8 mouse cellular contexts compared by ENCODE assay signal in the genomic region with DNA sequence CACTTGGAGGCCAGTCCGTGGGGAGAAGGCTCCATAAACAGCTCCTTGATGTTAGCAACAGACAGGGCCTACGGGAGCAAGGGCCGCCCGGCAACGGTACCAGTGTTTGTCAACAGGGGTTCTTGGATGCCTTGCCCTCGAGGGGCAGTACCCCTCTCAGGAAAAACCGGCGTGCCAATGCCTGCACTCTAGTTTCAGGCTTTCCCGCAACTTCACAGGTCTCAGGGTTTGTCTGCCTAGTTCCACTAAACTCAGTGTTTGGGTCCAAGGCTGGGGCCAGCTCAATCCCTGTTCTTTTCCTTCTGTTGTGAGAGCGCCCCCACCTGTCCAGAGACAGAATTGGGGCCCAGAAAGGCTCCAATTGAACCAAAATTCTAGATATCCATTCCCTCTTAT. TPM values are rescaled to one million over a fixed set of nuclear protein-coding genes. Genes with fewer than 3 reads are reported as not detected.
DNase-seq lines count a peak whose midpoint lies in the region; ATAC-seq and TF ChIP-seq lines count a peak whose summit lies in the region.

No protein-coding gene starts in this region.

- ATAC-seq in erythroid progenitor cell, adult 5-6 weeks (replicated peaks; ENCODE audit: low FRiP score, poor library complexity, severe bottlenecking): peak; percentile 63
- ATAC-seq in neutrophil, adult 5-6 weeks (ENCODE audit: extremely low read depth, insufficient number of reproducible peaks, low FRiP score, poor library complexity, severe bottlenecking): peak; percentile 41

- no peaks in the 10 kb centered on the region for H3K9me3 ChIP-seq in ES-E14 (ENCODE audit: control insufficient read depth, insufficient read depth, low read depth, low read length)

- in situ Hi-C loops in ES-E14 (cut with MboI; ENCODE audit: low sequenced_read_pairs in 2 of 2, unreplicated experiment in 2 of 2): no loop called here

- peak overlapping the region; percentile 14; the same call in 1 of the 2 replicates for H3K27ac ChIP-seq in ES-E14 (ENCODE audit: insufficient read depth, low read depth, low read length, poor library complexity, severe bottlenecking)
- peak overlapping the region; percentile 85 for H3K27ac ChIP-seq in thymus, adult 2 months (ENCODE audit: control insufficient read depth, insufficient read depth, low read length)

- H3K36me3 ChIP-seq in ES-E14 (ENCODE audit: control insufficient read depth, insufficient read depth, low read length, poor library complexity, severe bottlenecking): peaks cover 26% of the 10 kb centered on the region
- peaks cover 11% of the 10 kb centered on the region for H3K36me3 ChIP-seq in thymus, adult 2 months (ENCODE audit: control insufficient read depth, insufficient read depth, low read length)

- no peak for TF ChIP-seq POLR2A in thymus, adult 2 months (IDR thresholded peaks at IDR 0.05; ENCODE audit: control insufficient read depth, extremely low read depth, insufficient read depth, low read length, poor library complexity)

- peak overlapping the region; percentile 68 to 83 for H3K4me3 ChIP-seq in ES-E14 (ENCODE audit: insufficient read depth in 1 of 2, low read depth in 1 of 2, low read length in 2 of 2, poor library complexity in 1 of 2, severe bottlenecking in 1 of 2)
- peak overlapping the region; percentile 83 for H3K4me3 ChIP-seq in thymus, adult 2 months (ENCODE audit: control insufficient read depth, insufficient read depth, low read length)

- peak overlapping the region; percentile 71 for H3K9ac ChIP-seq in ES-E14 (ENCODE audit: insufficient read depth, low read depth, low read length, poor library complexity, severe bottlenecking)

- no peaks in the 10 kb centered on the region for H3K27me3 ChIP-seq in thymus, adult 2 months (ENCODE audit: control insufficient read depth, insufficient read depth, low read length)

- WGBS in thymus, adult 2 months: 1% methylated on average over 10 of the region's 10 CpGs

- H3K4me1 ChIP-seq in ES-E14 (ENCODE audit: control insufficient read depth in 2 of 2, insufficient read depth in 2 of 2, low read length in 2 of 2, poor library complexity in 1 of 2): peaks cover 0 to 19% of the 10 kb centered on the region in 2 experiments; a peak in 1 of 4 replicates
- peaks cover 13% of the 10 kb centered on the region for H3K4me1 ChIP-seq in thymus, adult 2 months (replicated peaks; ENCODE audit: control insufficient read depth, insufficient read depth, low read length)

- 0 out of 2 replicates have a peak, but pooled peaks have one; percentile 71 for TF ChIP-seq CTCF in thymus, adult 2 months (IDR thresholded peaks at IDR 0.05; ENCODE audit: borderline replicate concordance, control insufficient read depth, extremely low read depth, insufficient read depth, low read length, poor library complexity)

- DNase-seq in ES-E14 (ENCODE audit: low read depth, low spot score): peak; percentile 70
- DNase-seq in c-Kit-positive CD71-negative TER-119-negative erythroid progenitor cells, embryonic 14.5 days (ENCODE audit: low read depth): peak; percentile 86
- peak; percentile 91 to 92 for DNase-seq in heart, postnatal 10 days
- DNase-seq in kidney, postnatal 4 days: peak; percentile 91 to 93
- peak; percentile 82 to 84 for DNase-seq in lung, adult 18-20 months
- peak; percentile 83 for DNase-seq in thymus, adult 2 months

- intact Hi-C loops in heart, postnatal 10 days (cut with DNase I): loop anchor here (1.0 to 10.0 kb wide), 3 partner anchors 34 to 167 kb away; partner anchors contain the start of genes Apoa2 and Cfap126

TF ChIP-seq in ES-E14, 5 proteins besides CTCF, POLR2A, EP300 and RAD21:
- no peak for TF ChIP-seq MAFK (IDR thresholded peaks at IDR 0.05; ENCODE audit: insufficient read depth, low read depth, low read length)
- TF ChIP-seq HCFC1 (IDR thresholded peaks at IDR 0.05; ENCODE audit: borderline replicate concordance, insufficient read depth, low read length): peak; percentile 43; the same call in 1 of the 2 replicates

RNA-seq across cellular contexts. Expression of gene Ppox, which starts 0.5 kb away (rescaled TPM):
- total RNA-seq in ES-E14 (2012; rRNA removed): 15.5 and 23.6 TPM in 2 replicates
- 739 and 765 TPM in 2 replicates for total RNA-seq in erythroid progenitor cell, adult 5-6 weeks (2015; ENCODE audit: low replicate concordance)
- total RNA-seq in erythroid progenitor cell, adult 5-6 weeks (2017; ENCODE audit: low replicate concordance): 644 and 799 TPM in 2 replicates
- 10 to 100 TPM; 20.7 to 21.4 TPM for total RNA-seq in heart, postnatal 10 days (2021)
- 48.4 and 57.0 TPM in 2 replicates for total RNA-seq in neutrophil, adult 5-6 weeks (2017)
- polyA plus RNA-seq in thymus, adult 2 months (2012; rRNA removed): 71.5 and 78.5 TPM in 2 replicates

RNA-seq across cellular contexts. Expression of gene Usp21, which starts 6.3 kb away (rescaled TPM):
- 23.1 and 30.7 TPM in 2 replicates for total RNA-seq in ES-E14 (2012; rRNA removed)
- total RNA-seq in erythroid progenitor cell, adult 5-6 weeks (2015; ENCODE audit: low replicate concordance): 39.0 and 64.9 TPM in 2 replicates
- total RNA-seq in erythroid progenitor cell, adult 5-6 weeks (2017; ENCODE audit: low replicate concordance): 18.5 and 33.2 TPM in 2 replicates
- 10 to 100 TPM; 20.7 to 26.8 TPM for total RNA-seq in heart, postnatal 10 days (2021)
- total RNA-seq in neutrophil, adult 5-6 weeks (2017): 45.5 and 45.7 TPM in 2 replicates
- 77.0 and 79.1 TPM in 2 replicates for polyA plus RNA-seq in thymus, adult 2 months (2012; rRNA removed)

RNA-seq across cellular contexts. Expression of gene B4galt3, which starts 11.4 kb away (rescaled TPM):
- total RNA-seq in ES-E14 (2012; rRNA removed): 35.8 and 51.0 TPM in 2 replicates
- total RNA-seq in erythroid progenitor cell, adult 5-6 weeks (2015; ENCODE audit: low replicate concordance): 19.7 and 20.5 TPM in 2 replicates
- total RNA-seq in erythroid progenitor cell, adult 5-6 weeks (2017; ENCODE audit: low replicate concordance): 26.8 and 40.8 TPM in 2 replicates
- 10 to 100 TPM; 28.0 to 28.6 TPM for total RNA-seq in heart, postnatal 10 days (2021)
- 116 and 144 TPM in 2 replicates for total RNA-seq in neutrophil, adult 5-6 weeks (2017)
- polyA plus RNA-seq in thymus, adult 2 months (2012; rRNA removed): 97.0 and 98.9 TPM in 2 replicates

RNA-seq across cellular contexts. Expression of gene Ufc1, which starts 13.3 kb away (rescaled TPM):
- total RNA-seq in ES-E14 (2012; rRNA removed): 59.1 and 78.8 TPM in 2 replicates
- 26.8 and 39.3 TPM in 2 replicates for total RNA-seq in erythroid progenitor cell, adult 5-6 weeks (2015; ENCODE audit: low replicate concordance)
- total RNA-seq in erythroid progenitor cell, adult 5-6 weeks (2017; ENCODE audit: low replicate concordance): 1.7 and 14.2 TPM in 2 replicates
- total RNA-seq in heart, postnatal 10 days (2021): 100 to 1,000 TPM; 101 to 112 TPM
- total RNA-seq in neutrophil, adult 5-6 weeks (2017): 32.0 and 39.7 TPM in 2 replicates
- 18.5 and 20.2 TPM in 2 replicates for polyA plus RNA-seq in thymus, adult 2 months (2012; rRNA removed)

RNA-seq across cellular contexts. Expression of gene Ndufs2, which starts 30.3 kb away (rescaled TPM):
- total RNA-seq in ES-E14 (2012; rRNA removed): 175 and 229 TPM in 2 replicates
- total RNA-seq in erythroid progenitor cell, adult 5-6 weeks (2015; ENCODE audit: low replicate concordance): 86.5 and 106 TPM in 2 replicates
- 40.8 and 73.3 TPM in 2 replicates for total RNA-seq in erythroid progenitor cell, adult 5-6 weeks (2017; ENCODE audit: low replicate concordance)
- 1,000 to 10,000 TPM; 1,054 to 1,076 TPM for total RNA-seq in heart, postnatal 10 days (2021)
- 150 and 174 TPM in 2 replicates for total RNA-seq in neutrophil, adult 5-6 weeks (2017)
- polyA plus RNA-seq in thymus, adult 2 months (2012; rRNA removed): 131 and 154 TPM in 2 replicates

Comparison
In these comparisons a context has a peak if more than half of its experiments do, and no peak if none do; other contexts are left out.
1. Peak in every context shown above with its lines: DNase-seq, ATAC-seq, H3K4me3 ChIP-seq and H3K27ac ChIP-seq.
2. RNA of gene Ppox, which starts 0.5 kb away (total RNA-seq): 644 to 799 TPM in erythroid progenitor cell, adult 5-6 weeks; 48.4 to 57.0 TPM in neutrophil, adult 5-6 weeks, 20.7 to 21.4 TPM in heart, postnatal 10 days and 15.5 to 23.6 TPM in ES-E14; every median in the first group is over 10 times any median in the second.